Mouse (Mus musculus) right cerebral cortex, postnatal 25 days (tissue): ENCODE measurements around the gene Tmprss2.
"Not testable (repeated sequence)": the region's sequence is repeated elsewhere in the genome, so short reads cannot be mapped to it uniquely, and the experiment has no call there.

Experiments used
- DNase-seq: peaks from one replicate; pipeline ENCODE4 v3.0.0; 2022

Gene Tmprss2

DNA sequence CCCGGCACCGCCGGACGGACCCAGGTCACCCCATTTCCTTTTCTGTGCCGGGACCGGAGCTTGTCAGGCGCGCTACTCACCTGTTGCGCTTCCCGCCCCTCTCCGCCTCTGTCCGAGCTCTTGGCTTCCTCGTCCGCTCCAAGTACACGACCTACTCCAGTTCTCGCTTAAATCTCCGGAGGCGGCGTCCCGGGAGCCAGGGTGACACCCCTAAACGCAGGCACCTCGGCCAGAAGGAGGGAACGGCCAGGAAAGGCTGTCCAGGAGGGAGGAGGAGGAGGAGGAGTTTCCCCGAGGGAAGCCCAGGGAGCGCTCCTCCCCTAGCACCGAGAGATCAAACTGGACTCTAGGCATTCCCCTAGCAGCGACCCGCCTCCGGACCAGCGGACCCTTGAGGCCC is at the start of gene Tmprss2:
TSS of gene Tmprss2 (minus strand) at position 257 of the 400 bp plus-strand sequence.
- no peak for DNase-seq

DNA sequence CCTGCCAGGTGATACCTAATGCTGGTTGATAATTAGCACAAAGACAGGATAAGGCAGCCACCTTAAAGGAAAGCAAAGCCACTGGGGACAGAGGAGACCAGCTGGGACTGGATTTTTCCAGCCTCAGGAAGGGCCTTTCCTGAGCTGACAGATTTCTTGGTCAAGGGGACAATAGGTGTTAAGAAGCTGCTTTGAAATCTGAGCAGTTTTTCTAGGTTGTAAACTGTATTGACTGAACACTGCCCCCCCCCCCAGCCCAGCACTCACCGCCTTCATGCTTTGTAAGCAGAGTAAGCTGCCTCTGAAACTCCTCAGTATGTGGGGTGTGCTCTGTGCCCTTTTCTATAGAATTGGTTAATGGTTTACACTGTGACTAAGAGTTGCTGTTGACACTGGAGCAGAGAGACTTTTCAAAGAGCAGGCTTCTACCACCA is 48.2 kb upstream of the Tmprss2 start:
- no peak for DNase-seq

DNA sequence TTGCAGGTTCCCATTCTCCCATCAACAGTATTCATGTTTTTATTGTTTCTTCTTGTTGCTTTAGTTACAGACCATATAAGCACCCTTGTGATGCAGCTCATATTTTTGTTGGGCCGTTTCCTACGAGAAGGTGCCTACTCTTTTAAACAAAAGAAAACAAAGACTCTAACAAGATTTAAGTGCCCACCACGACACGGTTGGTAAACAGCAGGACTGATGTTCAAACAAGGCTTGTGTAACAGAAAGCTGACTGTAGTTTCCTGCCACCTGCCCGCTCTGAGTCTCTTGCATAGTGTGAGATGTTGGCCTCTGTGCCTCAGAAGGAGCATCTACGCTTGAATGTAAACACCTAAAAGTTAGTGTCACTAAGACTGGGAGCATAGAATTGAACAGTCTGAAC is 47.5 kb upstream of the Tmprss2 start:
- no peak for DNase-seq

DNA sequence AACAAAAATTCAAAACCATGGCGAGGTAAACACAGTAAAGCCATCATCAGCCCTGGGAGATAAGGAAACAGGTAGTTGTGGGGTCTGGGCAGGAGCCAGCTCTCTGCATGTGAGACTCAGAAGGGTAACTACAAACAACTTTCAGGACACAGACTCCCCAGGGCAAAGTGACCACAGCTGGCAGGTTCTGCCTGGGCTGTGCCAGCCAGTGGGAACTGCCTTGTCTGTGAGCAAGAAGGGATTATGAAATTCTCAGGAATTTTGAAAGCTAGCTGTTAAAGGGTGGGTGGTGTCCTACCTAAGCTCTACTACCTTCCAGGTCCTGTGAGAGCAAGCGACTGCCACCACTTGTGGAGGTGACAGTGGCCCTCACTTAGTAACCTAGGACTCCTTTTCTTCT is 44.8 kb upstream of the Tmprss2 start:
- DNase-seq = no peak

DNA sequence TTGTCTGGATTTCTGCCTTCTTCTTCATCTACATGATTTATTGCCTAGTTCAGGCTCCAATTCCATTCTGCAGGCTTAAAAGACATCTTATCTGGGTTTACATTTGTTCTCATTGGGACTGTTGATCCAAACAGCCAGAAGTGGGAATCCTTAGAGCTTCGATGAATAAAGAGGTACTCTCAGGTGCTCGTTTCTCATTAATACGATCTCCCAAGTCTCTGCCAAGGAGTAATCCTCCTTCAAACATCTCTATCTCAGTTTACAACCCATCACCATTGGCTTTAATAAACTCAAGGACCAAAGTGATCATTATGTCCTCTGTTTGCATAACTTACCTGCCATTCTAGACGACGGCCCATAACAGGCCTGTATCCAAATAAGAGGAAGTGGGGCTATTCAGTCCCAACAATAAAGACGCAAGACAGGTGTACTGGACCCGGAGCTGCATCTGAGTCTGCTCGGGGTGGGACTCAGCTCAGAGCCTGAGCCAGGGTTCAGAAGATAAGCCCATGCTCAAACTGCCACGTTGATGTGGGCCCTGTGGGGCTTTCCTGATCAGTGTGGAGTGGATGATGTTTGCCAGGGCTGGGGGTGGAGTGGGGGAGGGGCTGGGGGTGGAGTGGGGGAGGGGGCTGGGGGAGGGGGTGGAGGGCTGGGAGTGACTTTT is 38.7 kb upstream of the Tmprss2 start:
- DNase-seq = no peak

DNA sequence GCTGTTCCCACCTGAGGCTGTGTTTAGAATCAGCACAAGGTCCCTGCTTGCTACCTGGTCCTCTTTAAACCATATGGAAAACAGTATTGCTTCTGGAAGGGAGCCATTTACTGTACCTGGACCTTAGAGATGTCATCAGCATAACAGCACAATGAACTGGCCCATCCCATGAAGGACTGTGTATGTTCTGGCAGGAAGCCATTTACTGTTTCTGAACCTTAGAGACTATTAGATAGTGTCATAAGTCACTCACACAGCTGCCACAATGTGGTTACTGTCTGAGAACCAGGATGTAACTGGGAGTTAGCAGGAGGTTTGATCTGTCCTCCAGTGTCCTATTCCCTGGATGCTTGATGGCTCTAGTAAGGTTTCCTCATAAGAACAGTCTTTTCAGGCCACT is 33.7 kb upstream of the Tmprss2 start:
- no peak for DNase-seq

DNA sequence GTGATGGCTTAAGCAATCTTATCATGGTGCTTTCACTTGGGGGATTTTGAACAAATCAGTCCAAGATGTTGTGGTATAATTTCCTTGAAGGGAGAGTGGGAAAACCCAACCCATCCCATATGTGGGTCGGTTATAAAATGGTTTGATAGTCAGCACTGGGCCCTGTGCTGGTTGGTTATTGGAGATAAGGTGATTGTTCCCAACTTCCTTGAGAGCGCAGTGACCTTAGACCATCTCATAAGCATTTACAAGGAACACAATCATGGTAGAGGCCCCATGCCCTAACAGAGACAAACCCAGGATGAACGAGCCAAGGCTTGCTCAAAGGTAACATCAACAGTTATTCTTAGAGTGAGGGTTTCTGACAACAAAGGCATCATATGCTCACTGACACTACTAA is 28.6 kb upstream of the Tmprss2 start:
- DNase-seq = no peak

DNA sequence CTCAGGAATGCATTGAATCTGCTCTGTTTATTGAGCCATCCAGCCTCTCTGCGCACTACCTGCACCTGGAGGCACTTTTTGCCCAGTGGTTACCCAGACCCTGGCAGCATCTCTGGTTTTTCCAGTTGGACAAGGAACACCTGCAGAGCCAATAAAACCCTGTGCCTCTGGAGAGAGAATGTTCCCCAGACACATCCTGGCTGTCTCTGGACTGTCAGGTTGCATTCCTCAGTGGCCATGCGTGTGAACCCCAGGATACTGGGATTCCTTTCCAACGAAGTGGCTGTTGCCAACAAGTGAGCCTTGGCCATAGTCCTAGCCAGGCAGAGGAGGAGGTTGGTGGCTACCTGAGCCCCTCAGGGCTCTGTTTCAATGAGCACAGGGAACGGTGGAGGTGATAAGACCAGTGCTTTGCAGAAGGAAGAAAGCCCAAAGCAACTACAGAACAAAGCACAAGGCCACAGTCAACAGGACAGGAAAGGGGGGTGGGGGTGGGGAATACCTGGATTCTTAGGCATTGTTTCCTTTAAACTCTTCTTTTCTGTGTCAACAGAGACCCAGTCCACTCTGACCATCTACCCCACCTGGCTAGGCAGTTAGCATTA is 22.0 kb upstream of the Tmprss2 start:
- DNase-seq = no peak

DNA sequence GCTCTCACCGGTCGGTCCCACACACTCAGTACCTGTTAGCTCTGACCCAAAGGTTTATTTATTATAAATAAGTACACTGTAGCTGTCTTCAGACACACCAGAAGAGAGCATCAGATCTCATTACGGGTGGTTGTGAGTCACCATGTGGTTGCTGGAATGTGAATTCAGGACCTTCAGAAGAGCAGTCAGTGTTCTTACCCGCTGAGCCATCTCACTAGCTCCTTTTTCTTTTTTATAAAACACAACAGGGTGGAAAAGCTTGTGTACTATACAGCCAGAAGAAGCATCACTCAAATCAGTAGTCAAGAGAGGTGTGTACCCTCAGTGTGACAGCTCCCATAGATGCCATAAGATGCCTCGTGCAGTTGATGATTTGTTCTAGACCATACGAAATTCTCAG is 12.2 kb upstream of the Tmprss2 start:
- DNase-seq = no peak

DNA sequence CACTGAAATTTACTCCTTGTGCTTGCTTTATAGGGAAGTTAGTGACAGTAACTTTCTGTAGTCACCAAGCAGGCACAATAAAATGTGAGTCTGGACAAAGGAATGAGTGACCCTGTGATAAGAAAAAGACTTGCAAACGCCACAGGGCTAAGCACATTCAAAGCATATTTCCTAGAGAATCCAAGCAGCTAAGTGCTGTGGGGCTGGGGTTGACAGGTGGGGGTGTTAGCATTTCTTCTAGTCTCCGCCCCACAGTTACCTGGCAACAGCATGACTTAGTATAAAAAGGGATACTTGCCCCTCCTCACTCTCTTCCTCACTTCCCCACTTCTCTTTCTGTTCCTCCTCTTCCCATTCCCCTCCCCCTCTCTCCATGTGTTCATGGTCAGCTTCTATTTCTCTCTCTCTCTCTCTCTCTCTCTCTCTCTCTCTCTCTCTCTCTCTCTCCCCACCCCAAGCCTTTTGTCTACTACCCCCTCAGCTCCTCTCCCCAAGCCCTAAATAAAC is 11.4 kb upstream of the Tmprss2 start:
- DNase-seq = no peak

DNA sequence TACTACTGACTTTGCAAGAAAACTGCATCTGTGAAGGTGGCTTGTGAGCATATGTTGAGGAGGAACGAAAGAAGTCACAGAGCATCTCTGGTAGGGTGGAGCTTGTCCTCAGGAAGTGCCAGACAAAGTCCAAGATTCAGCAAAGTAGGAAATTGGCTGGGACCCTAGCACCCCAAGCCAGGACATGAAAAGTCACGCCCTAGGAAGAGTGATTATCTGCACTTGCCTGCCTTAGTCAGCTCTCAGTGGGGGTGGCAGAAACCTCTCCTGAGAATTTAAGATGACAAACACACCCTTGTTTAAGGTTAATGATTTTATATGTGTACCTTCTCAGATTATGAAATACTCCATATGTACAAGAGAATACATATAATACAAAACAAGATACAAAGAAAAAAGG is 7.3 kb upstream of the Tmprss2 start:
- no peak for DNase-seq

DNA sequence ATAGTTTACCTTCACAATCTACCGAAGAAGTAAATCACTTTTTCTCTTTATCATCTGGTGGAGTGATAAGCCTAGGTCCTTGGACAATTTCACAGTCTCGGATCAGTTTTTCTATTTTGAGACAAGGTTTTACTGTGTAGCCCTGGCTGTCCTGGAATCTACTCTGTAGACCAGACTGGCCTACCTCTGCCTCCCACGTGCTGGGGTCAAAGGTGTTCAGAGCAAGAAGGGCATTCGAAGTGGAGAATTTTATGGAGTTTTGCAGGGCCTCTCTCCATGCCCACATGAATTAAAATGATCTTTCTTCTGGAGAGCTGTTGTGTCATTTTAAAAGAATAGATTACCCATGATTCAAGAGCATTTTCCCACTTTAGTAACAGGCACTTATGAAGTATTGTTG is 1.0 kb upstream of the Tmprss2 start:
- no peak for DNase-seq

DNA sequence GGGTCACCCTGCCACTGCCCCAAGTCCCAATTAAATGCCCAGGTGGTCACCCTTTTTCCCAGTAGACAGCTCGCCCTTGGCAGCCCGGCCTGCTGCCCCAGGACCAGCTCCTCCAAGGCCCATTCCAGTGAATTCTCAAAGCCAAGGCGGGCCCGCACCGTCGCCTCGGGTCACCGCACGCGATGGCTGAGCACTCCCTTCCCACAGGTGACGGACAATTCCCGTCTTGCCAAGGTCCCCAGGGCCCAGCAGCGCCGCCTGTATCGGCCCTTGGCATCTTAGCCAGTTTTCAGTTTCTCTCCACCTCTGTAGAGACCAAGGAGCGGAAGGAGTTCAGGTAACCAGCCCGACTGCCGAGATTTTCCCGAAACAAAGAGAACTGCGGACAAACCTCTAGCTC is 749 bp downstream of the Tmprss2 start:
- DNase-seq = no peak

DNA sequence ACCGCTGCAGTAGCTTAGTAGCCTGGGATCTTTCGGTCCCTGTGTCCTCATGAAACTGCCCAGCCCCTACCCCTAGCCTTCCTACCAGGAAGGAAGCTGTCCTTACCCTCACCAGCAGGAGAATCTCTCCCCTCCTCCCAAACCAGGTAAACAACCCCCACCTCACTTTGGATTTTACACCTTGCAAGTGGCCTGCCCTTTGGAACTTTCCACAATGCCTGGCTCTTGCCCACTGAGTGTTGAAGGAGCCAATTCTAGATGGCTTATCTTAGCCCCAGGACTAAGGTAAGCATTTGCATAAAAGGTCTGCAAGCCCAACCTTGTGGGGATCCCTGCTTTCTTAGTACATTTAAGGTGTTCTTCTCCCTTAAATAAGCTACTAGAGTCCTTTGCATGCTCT is 1.3 kb downstream of the Tmprss2 start:
- DNase-seq = no peak

DNA sequence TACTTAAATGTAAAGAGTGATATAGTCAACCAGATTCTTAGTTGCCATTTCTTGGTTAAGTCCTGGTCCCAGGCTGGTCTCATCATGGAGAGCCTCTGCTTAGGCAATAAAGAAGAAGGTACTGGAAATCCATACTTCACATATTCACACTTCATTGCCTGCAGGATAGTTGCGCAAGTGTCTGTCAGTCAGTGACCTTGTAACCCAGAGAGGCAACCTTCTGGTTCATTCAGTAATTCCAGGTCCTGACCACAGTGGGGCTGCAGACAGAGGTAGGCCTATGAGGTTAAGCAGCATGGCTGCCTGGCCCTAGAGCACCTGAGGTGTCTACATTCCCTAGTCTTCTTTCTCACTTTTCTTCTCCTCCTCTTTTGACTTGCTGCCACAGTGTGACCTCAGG is 3.0 kb downstream of the Tmprss2 start:
- no peak for DNase-seq

DNA sequence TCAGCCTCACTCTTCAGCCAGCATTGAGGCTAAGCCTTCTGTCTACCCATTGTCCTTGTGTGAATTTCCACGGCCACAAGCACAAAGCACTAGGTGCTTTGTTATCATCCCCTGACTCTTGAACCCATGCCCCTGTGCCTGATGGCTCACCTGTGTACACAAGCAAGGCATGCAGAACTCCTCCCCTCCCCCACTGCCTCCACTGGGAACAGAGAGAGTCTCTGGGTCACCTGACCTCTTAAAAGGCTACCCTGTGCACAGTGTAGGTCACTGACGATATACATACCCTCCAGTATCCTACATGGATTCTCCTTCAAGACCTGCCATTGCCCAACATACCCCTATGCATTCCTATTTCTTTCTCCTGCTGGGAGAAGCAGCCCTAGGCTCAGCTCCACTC is 4.2 kb downstream of the Tmprss2 start:
- DNase-seq = no peak

DNA sequence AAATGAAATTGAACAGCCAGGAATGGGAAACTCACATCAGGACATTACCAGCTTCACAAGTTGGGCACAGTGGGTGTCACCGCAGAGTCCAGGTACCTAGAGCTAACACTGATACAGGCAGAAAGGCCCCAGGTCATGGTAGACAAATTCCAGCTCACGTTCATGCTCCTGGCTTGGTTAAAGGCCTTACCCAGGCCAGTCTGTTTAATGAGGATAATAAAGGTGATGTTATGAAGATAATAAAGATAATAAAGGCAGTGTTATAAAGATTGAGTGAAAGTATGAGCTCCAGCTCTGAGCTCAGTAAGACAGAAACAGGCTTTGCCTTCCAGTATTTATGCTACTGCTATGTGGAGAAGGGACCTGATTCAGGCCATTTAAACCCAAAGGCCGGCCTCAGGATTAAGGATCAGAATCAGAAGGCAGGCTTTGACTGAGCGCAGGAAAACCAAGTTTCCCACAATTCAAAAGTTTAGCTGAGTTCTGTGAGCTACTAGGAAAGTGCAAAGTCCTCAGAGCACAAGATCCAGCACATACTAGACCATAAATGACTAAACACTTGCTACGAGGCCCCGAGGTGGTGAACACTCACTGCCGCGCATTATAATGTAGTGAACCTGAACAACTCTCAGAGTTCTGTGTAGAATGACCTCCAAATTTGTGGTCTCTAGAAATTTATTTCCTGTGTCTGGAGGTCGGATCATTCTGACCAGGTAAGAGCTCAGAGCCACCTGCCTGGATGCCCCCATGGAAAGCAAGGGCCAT is 4.9 kb downstream of the Tmprss2 start:
- DNase-seq = no peak

DNA sequence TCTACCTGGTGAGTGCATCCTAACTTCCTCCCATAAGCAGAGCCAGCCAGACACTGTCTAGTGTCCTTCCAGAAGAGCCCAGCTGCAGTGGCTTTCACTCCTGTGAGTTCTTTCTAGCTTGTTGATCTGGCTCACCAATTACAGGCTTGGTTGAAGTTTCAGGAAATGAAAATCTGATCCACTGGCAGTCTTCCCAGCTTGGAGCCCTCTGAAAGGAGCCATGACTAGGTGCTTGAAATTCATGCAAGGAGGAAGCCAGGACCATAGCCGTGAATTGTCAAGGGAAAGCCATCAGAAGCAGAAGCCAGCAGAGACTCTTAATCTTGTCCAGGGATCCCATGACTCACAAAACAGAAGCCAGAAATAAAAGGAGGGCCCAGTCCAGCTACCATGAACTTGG is 8.7 kb downstream of the Tmprss2 start:
- DNase-seq = no peak

DNA sequence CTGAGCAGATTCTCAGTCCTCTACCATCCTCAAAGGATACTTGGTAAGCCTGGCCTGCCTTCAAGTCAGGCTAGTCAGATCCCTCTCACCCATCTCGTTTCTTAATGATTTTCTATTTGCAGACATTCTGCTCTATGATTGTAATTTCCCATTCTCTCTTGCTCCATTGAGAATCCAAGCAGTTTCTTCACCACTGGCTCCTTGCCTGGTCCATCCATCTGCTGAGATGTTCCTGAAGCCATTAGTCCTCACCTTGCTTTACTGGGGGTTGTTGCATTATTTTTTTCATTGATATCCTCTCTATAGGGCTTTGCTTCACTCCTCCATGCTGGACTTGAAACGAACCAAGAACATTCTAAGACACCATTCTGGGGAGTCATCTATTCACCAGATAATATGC is 10.4 kb downstream of the Tmprss2 start:
- no peak for DNase-seq

DNA sequence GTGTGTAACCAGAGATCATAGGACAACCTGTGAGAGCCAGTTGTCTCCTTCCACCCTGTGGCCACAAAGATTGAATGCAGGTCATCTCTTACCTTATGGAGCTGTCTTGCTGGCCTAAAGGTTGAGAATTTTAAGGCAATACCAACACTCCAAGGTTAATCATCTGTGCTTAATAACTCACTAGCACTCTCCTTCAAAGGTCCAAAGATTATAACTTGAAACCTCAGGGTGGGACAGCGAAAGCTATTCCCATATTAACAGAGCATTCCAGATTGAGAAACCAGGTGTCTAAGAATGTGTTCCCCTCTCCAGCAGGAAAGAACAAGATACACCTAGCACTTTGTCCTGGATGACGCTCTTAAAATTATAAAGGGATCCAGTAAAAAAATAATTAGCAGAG is 12.9 kb downstream of the Tmprss2 start:
- DNase-seq = no peak

DNA sequence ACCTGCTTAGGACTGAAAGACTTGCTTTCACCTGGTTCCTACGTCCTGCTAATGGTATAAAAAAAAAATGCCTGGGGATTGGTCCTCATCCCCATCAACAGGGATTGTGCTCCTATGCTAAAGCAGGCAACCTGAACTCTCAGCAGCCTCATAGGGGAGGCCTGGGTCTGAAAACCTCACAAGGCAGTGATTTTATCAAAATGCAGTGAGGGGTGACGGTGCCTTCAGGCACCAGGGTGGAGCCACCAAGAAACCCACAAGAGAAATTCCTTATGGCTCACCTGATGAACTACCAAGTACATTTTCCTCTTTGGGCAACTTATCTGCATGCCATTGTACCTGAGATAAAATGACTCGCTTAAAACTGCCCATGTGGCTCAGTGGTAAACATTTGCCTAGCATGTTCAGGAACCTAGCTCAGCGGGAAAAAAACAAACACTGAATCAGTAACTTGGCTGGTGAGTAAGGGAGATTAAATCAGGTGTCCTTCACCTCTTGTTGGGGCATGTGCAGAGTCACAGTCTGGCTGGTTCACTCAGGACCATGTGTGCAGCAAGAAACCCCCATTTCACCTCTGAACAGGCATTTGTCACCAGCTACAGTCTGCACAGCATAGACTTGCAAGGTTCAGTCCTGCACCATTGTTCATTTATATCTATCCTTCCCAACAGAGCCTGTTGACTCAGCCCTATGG is 17.0 kb downstream of the Tmprss2 start:
- no peak for DNase-seq

DNA sequence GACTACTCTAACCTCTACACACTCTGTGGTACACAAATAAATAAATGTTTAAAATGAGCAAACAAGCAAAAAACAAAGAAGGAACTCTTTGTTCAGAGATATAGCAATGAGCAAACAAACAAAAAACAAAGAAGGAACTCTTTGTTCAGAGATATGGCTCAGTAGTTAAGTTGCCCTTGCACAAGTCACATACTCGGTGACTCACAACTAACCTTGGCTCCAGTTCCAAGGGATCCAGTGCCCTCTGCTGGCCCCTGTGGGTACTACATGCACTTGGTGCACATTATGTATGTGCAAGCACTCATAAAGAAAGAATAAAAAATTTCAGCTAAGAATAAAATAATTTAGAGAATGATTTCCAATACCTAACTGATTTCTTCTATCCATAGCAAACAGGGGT is 17.9 kb downstream of the Tmprss2 start:
- no peak for DNase-seq

DNA sequence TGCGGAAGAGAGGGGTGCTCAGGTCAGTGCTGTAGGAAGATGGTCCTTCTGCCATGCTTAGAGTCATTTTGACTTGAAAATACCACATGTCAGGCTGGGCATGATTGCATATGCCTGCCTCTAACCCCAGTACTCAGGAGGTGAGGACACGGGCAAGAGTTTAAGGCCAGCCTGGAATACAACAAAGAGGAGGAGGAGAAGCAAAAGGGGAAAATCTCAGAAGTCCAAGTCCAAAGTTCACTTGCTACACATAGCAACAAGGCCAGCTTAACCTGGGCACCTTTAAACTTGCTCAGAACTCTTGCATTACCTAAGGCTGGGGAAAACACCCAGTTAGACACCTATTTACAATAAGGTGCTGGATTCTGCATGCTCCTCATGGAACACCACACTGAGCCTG is 19.5 kb downstream of the Tmprss2 start:
- no peak for DNase-seq

DNA sequence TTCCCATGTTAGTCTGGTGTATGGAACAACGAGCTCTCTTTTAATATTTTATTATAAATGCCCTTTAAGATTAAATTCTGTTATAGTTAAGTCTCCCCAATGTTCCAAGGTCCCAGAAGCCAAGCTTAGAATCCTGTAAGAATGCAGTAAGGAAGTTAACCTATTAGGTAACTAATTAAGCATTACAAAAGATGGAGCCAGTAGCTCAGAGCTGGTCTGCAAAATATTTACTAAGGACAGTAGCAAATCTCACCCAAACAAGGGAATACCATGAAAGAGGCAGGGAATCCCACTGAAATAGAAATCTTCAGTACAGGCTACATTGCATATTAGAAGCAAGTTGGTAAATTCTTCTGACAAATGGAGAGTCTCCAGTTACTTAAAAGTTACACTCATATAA is 28.1 kb downstream of the Tmprss2 start:
- DNase-seq = not testable (repeated sequence)
